Mouse (Mus musculus): ENCODE results near the gene Cd3e.

Gene Cd3e

GRCm38 (mm10) chr9:45018031-45018430, 8.6 kb upstream of the Cd3e start:
- no peak for DNase-seq (ENCODE audit: low read depth, low spot score)

GRCm38 (mm10) chr9:45015841-45016240, 6.4 kb upstream of the Cd3e start:
- no peak for DNase-seq (ENCODE audit: low read depth, low spot score)

GRCm38 (mm10) chr9:45014879-45015278, 5.5 kb upstream of the Cd3e start:
- no peak for DNase-seq (ENCODE audit: low read depth, low spot score)

GRCm38 (mm10) chr9:45011291-45011690, 1.9 kb upstream of the Cd3e start:
- no peak for DNase-seq (ENCODE audit: low read depth, low spot score)

GRCm38 (mm10) chr9:45010461-45010860, 1.0 kb upstream of the Cd3e start:
- no peak for DNase-seq (ENCODE audit: low read depth, low spot score)

- DNase-seq (ENCODE audit: low read depth, low spot score), result no peak
Measured at GRCm38 (mm10) chr9:45008342-45008741, 1.1 kb downstream of the Cd3e start.

- no peak for DNase-seq (ENCODE audit: low read depth, low spot score)
Measured at GRCm38 (mm10) chr9:45007404-45007803, 2.0 kb downstream of the Cd3e start.

- DNase-seq (ENCODE audit: low read depth, low spot score), result no peak
Measured at GRCm38 (mm10) chr9:45000249-45000648, 9.2 kb downstream of the Cd3e start.

- no peak for DNase-seq (ENCODE audit: low read depth, low spot score)
Measured at GRCm38 (mm10) chr9:44999776-45000175, 9.7 kb downstream of the Cd3e start.

- peak; percentile 38 for DNase-seq (ENCODE audit: low read depth, low spot score)
Measured at GRCm38 (mm10) chr9:44999171-44999570, 10.3 kb downstream of the Cd3e start.

- no peak for DNase-seq (ENCODE audit: low read depth, low spot score)
Measured at GRCm38 (mm10) chr9:44998138-44998537, 11.3 kb downstream of the Cd3e start.

GRCm38 (mm10) chr9:44996590-44996989, 12.8 kb downstream of the Cd3e start:
- no peak for DNase-seq (ENCODE audit: low read depth, low spot score)

GRCm38 (mm10) chr9:44994962-44995361, 14.5 kb downstream of the Cd3e start:
- no peak for DNase-seq (ENCODE audit: low read depth, low spot score)

GRCm38 (mm10) chr9:44993268-44993667, 16.2 kb downstream of the Cd3e start:
- DNase-seq (ENCODE audit: low read depth, low spot score), result no peak

- no peak for DNase-seq (ENCODE audit: low read depth, low spot score)
Measured at GRCm38 (mm10) chr9:44992271-44992670, 17.2 kb downstream of the Cd3e start.

- DNase-seq (ENCODE audit: low read depth, low spot score), result no peak
Measured at GRCm38 (mm10) chr9:44991821-44992220, 17.6 kb downstream of the Cd3e start.

- DNase-seq (ENCODE audit: low read depth, low spot score), result no peak
Measured at GRCm38 (mm10) chr9:44986976-44987375, 22.5 kb downstream of the Cd3e start.

- peak; percentile 65 for DNase-seq (ENCODE audit: low read depth, low spot score)
Measured at GRCm38 (mm10) chr9:44986242-44986781, 23.1 kb downstream of the Cd3e start.

GRCm38 (mm10) chr9:44985721-44986161, 23.7 kb downstream of the Cd3e start:
- DNase-seq (ENCODE audit: low read depth, low spot score), result no peak

- DNase-seq (ENCODE audit: low read depth, low spot score), result no peak
Measured at GRCm38 (mm10) chr9:44983001-44983400, 26.4 kb downstream of the Cd3e start.

- no peak for DNase-seq (ENCODE audit: low read depth, low spot score)
Measured at GRCm38 (mm10) chr9:44982531-44982930, 26.9 kb downstream of the Cd3e start.

GRCm38 (mm10) chr9:44982081-44982480, 27.3 kb downstream of the Cd3e start:
- DNase-seq (ENCODE audit: low read depth, low spot score), result no peak

- no peak for DNase-seq (ENCODE audit: low read depth, low spot score)
Measured at GRCm38 (mm10) chr9:44981676-44982075, 27.8 kb downstream of the Cd3e start, which contains the start of gene Cd3d. Cd3d (plus strand) TSS chr9:44981786.

- DNase-seq (ENCODE audit: low read depth, low spot score), result no peak
Measured at GRCm38 (mm10) chr9:44981104-44981503, 28.3 kb downstream of the Cd3e start.
